Mouse (Mus musculus): ENCODE measurements around the gene Hddc3. TPM values are rescaled to one million over a fixed set of nuclear protein-coding genes. Genes with fewer than 3 reads are reported as not detected.

Gene Hddc3
- polyA plus RNA-seq (2015; fragmentation: Nextera tagmentation; extraction: Ambion mirVana), result 19.6 and 21.4 TPM in 2 replicates

GRCm38 (mm10) chr7:80342858-80343257, at the start of gene Hddc3:
Gene Hddc3 (plus strand): TSS chr7:80343104.
- Histone ChIP-seq H3K4me3 (peak within 1 kb of the TSS; percentile 51), H3K4me1 (replicated peaks) (peaks cover 48% of the 10 kb centered on the region), H3K9me3 (no peaks in the 10 kb centered on the region), H3K27me3 (no peaks in the 10 kb centered on the region), H3K36me3 (peaks cover 6% of the 10 kb centered on the region; the same call in 1 of the 2 replicates), H3K27ac (peak within 1 kb of the TSS; percentile 87), H3K4me2 (peak within 1 kb of the TSS; percentile 79), H3K9ac (peak within 1 kb of the TSS; percentile 77)
- under 1% methylated on average over 25 of the region's 25 CpGs for WGBS
- ATAC-seq (ENCODE audit: low FRiP score), result peak; percentile 36

- Histone ChIP-seq H3K9ac (peak within 1 kb of the TSS; percentile 75), H3K4me1 (replicated peaks) (peaks cover 8% of the 10 kb centered on the region; the same call in 1 of the 2 replicates), H3K36me3 (peaks cover 19% of the 10 kb centered on the region), H3K4me3 (peak within 1 kb of the TSS; percentile 68), H3K27ac (peak within 1 kb of the TSS; percentile 41), H3K27me3 (no peaks in the 10 kb centered on the region), H3K9me3 (no peaks in the 10 kb centered on the region), H3K4me2 (peak within 1 kb of the TSS; percentile 97)
- under 1% methylated on average over 52 of the region's 52 CpGs for WGBS
- ATAC-seq (ENCODE audit: low FRiP score), result peak; percentile 98
These were observed 48.7 kb upstream of the Hddc3 start, which contains the start of gene Prc1 for GRCm38 (mm10) chr7:80294062-80294763. Gene Prc1 (plus strand): TSS chr7:80294450.

- Histone ChIP-seq H3K4me3 (peak overlapping the region; percentile 68), H3K4me1 (replicated peaks) (peaks cover 8% of the 10 kb centered on the region; the same call in 1 of the 2 replicates), H3K36me3 (peaks cover 12% of the 10 kb centered on the region), H3K27ac (peak overlapping the region; percentile 35; the same call in 1 of the 2 replicates), H3K27me3 (no peaks in the 10 kb centered on the region), H3K9me3 (no peaks in the 10 kb centered on the region), H3K9ac (peak overlapping the region; percentile 75), H3K4me2 (peak overlapping the region; percentile 97)
- peak; percentile 50; the same call in 1 of the 2 replicates for ATAC-seq (ENCODE audit: low FRiP score)
- WGBS, result 10% methylated on average over 37 of the region's 37 CpGs
These were observed 47.9 kb upstream of the Hddc3 start for GRCm38 (mm10) chr7:80294764-80295648.

GRCm38 (mm10) chr7:80296462-80296861, 46.4 kb upstream of the Hddc3 start:
- Histone ChIP-seq H3K27me3 (no peaks in the 10 kb centered on the region), H3K4me2 (no peak overlapping the region)
- 96% methylated on average over 6 of the region's 6 CpGs for WGBS

GRCm38 (mm10) chr7:80297041-80297440, 45.9 kb upstream of the Hddc3 start:
- Histone ChIP-seq H3K9me3 (no peaks in the 10 kb centered on the region), H3K9ac (no peak overlapping the region), H3K36me3 (no peaks in the 10 kb centered on the region; the same call in 1 of the 2 replicates), H3K4me2 (no peak overlapping the region), H3K27ac (no peak overlapping the region), H3K4me3 (no peak overlapping the region), H3K27me3 (no peaks in the 10 kb centered on the region), H3K4me1 (replicated peaks) (peaks cover 8% of the 10 kb centered on the region; the same call in 1 of the 2 replicates)
- WGBS, result 83% methylated on average over 3 of the region's 3 CpGs
- ATAC-seq (ENCODE audit: low FRiP score), result no peak

More at GRCm38 (mm10) chr7:80296462-80296861, 46.4 kb upstream of the Hddc3 start:
- Histone ChIP-seq H3K4me1 (replicated peaks) (peaks cover 8% of the 10 kb centered on the region; the same call in 1 of the 2 replicates), H3K9ac (no peak overlapping the region), H3K4me3 (no peak overlapping the region), H3K36me3 (peaks cover 2% of the 10 kb centered on the region; the same call in 1 of the 2 replicates), H3K27ac (no peak overlapping the region), H3K9me3 (no peaks in the 10 kb centered on the region)
- ATAC-seq (ENCODE audit: low FRiP score), result no peak

- 98% methylated on average over 4 of the region's 4 CpGs for WGBS
- H3K4me2 ChIP-seq, result no peak overlapping the region
- H3K9me3 ChIP-seq, result no peaks in the 10 kb centered on the region
These were observed 44.1 kb upstream of the Hddc3 start for GRCm38 (mm10) chr7:80298754-80299153.

GRCm38 (mm10) chr7:80299568-80299967, 43.3 kb upstream of the Hddc3 start:
- H3K9ac ChIP-seq, result no peak overlapping the region
- peaks cover 7% of the 10 kb centered on the region; the same call in 1 of the 2 replicates for H3K4me1 ChIP-seq (replicated peaks)
- WGBS, result 91% methylated on average over 3 of the region's 3 CpGs
- no peaks in the 10 kb centered on the region for H3K9me3 ChIP-seq
- no peaks in the 10 kb centered on the region for H3K27me3 ChIP-seq
- no peak overlapping the region for H3K4me2 ChIP-seq
- peaks cover 7% of the 10 kb centered on the region for H3K36me3 ChIP-seq
- no peak for ATAC-seq (ENCODE audit: low FRiP score)
- H3K27ac ChIP-seq, result no peak overlapping the region
- no peak overlapping the region for H3K4me3 ChIP-seq

More at GRCm38 (mm10) chr7:80298754-80299153, 44.1 kb upstream of the Hddc3 start:
- H3K4me3 ChIP-seq, result no peak overlapping the region
- H3K27me3 ChIP-seq, result no peaks in the 10 kb centered on the region
- no peaks in the 10 kb centered on the region for H3K36me3 ChIP-seq
- H3K27ac ChIP-seq, result no peak overlapping the region
- H3K9ac ChIP-seq, result no peak overlapping the region
- ATAC-seq (ENCODE audit: low FRiP score), result no peak
- H3K4me1 ChIP-seq (replicated peaks), result peaks cover 8% of the 10 kb centered on the region; the same call in 1 of the 2 replicates

- Histone ChIP-seq H3K4me2 (no peak overlapping the region), H3K9ac (no peak overlapping the region), H3K27ac (no peak overlapping the region), H3K4me3 (no peak overlapping the region), H3K9me3 (no peaks in the 10 kb centered on the region), H3K27me3 (no peaks in the 10 kb centered on the region), H3K36me3 (peaks cover 12% of the 10 kb centered on the region), H3K4me1 (replicated peaks) (no peaks in the 10 kb centered on the region)
- WGBS, result 95% methylated on average over 2 of the region's 2 CpGs
- ATAC-seq (ENCODE audit: low FRiP score), result no peak
These were observed 41.4 kb upstream of the Hddc3 start for GRCm38 (mm10) chr7:80301522-80301921.

GRCm38 (mm10) chr7:80307766-80308165, 35.1 kb upstream of the Hddc3 start:
- Histone ChIP-seq H3K27me3 (no peaks in the 10 kb centered on the region), H3K9me3 (no peaks in the 10 kb centered on the region), H3K4me3 (no peak overlapping the region), H3K4me1 (replicated peaks) (no peaks in the 10 kb centered on the region), H3K36me3 (peaks cover 35% of the 10 kb centered on the region), H3K27ac (no peak overlapping the region), H3K4me2 (no peak overlapping the region), H3K9ac (no peak overlapping the region)
- no peak for ATAC-seq (ENCODE audit: low FRiP score)
- WGBS, result 91% methylated on average over 3 of the region's 3 CpGs

GRCm38 (mm10) chr7:80310771-80311170, 32.1 kb upstream of the Hddc3 start:
- WGBS, result 88% methylated on average over 7 of the region's 7 CpGs

GRCm38 (mm10) chr7:80315733-80316132, 27.2 kb upstream of the Hddc3 start:
- Histone ChIP-seq H3K4me1 (replicated peaks) (no peaks in the 10 kb centered on the region), H3K36me3 (peaks cover 76% of the 10 kb centered on the region), H3K9me3 (no peaks in the 10 kb centered on the region), H3K4me2 (no peak overlapping the region), H3K4me3 (no peak overlapping the region), H3K27ac (no peak overlapping the region), H3K9ac (no peak overlapping the region), H3K27me3 (no peaks in the 10 kb centered on the region)
- ATAC-seq (ENCODE audit: low FRiP score), result no peak
- WGBS, result 88% methylated on average over 2 of the region's 2 CpGs

More at GRCm38 (mm10) chr7:80310771-80311170, 32.1 kb upstream of the Hddc3 start:
- Histone ChIP-seq H3K4me3 (no peak overlapping the region), H3K9me3 (no peaks in the 10 kb centered on the region), H3K9ac (no peak overlapping the region), H3K36me3 (peaks cover 52% of the 10 kb centered on the region), H3K4me1 (replicated peaks) (no peaks in the 10 kb centered on the region), H3K27ac (no peak overlapping the region), H3K27me3 (no peaks in the 10 kb centered on the region), H3K4me2 (no peak overlapping the region)
- ATAC-seq (ENCODE audit: low FRiP score), result no peak
